Mouse (Mus musculus): ENCODE results near the gene Ift20. TPM values are rescaled to one million over a fixed set of nuclear protein-coding genes. Genes with fewer than 3 reads are reported as not detected.
"Not testable (repeated sequence)": the region's sequence is repeated elsewhere in the genome, so short reads cannot be mapped to it uniquely, and the experiment has no call there.

The Ift20 gene
- polyA plus RNA-seq, 1 experiment from 2014 or later = 94.2 TPM

DNA sequence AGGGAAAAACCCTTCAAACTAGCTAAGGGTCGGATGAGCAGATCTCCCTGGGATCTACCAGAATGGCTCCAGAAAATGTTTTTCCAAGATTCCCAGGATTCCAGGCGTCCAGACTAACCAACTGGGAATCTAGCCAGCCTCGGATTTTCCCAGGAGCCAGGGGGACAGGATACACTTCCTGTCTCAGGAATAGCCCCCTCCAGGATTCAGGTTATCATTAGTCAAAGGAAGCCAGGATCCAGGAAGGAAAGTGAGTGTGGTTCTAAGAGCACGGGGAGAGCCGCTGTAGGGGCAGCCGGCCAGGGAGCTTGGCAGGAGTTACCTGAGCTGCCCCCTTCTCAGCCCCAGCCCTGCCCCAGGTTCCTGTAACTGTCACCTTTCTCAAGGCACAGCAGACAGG lies 5.1 kb upstream of the Ift20 start:
- no peak overlapping the region for H3K27ac ChIP-seq
- peaks cover 66% of the 10 kb centered on the region for H3K36me3 ChIP-seq
- no peak for DNase-seq (ENCODE audit: low spot score)
- H3K27me3 ChIP-seq (ENCODE audit: insufficient read depth, poor library complexity, severe bottlenecking) = no peaks in the 10 kb centered on the region
- WGBS = 85% methylated on average over 6 of the region's 6 CpGs
- peaks cover 12% of the 10 kb centered on the region for H3K4me1 ChIP-seq (replicated peaks)
- H3K4me3 ChIP-seq = no peak overlapping the region
- H3K9me3 ChIP-seq = no peaks in the 10 kb centered on the region

DNA sequence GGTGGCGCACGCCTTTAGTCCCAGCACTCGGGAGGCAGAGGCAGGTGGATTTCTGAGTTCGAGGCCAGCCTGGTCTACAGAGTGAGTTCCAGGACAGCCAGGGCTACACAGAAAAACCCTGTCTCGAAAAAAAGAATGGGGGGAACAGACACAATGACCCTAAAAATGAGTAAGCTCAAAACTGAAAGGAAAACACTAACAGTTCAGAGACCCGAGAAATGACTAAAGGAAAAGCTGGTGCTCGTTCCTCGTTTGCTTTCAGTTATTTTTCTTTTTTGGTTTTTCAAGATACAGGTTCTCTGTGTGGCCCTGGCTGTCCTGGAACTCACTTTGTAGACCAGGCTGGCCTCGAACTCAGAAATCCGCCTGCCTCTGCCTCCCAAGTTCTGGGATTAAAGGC lies 4.6 kb upstream of the Ift20 start:
- H3K36me3 ChIP-seq = peaks cover 61% of the 10 kb centered on the region
- 95% methylated on average over 10 of the region's 10 CpGs for WGBS
- H3K4me1 ChIP-seq (replicated peaks) = peaks cover 13% of the 10 kb centered on the region
- H3K27me3 ChIP-seq (ENCODE audit: insufficient read depth, poor library complexity, severe bottlenecking); H3K27ac ChIP-seq; DNase-seq (ENCODE audit: low spot score); H3K4me3 ChIP-seq; H3K9me3 ChIP-seq: not testable (repeated sequence)

DNA sequence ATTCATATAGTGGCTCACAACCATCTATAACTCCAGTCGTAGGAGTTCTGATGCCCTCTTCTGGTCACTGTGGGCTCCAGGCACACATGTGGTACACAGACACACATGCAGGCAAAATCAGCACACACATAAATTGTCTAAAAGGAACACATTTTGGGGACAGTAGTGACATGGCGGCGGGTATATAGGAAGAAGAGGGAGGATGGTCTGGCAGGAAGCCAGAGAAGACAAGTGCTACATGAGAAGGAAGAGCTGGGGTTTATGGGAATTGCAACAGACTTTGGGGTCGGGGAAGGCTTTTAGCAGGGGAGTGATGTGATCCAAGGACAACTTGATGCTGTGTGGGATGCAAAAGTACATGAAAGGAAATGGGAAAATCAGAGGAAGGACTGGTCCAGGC lies 1.6 kb upstream of the Ift20 start:
- peaks cover 25% of the 10 kb centered on the region for H3K4me1 ChIP-seq (replicated peaks)
- H3K27ac ChIP-seq = no peak overlapping the region
- H3K4me3 ChIP-seq = peak overlapping the region; percentile 88
- H3K27me3 ChIP-seq (ENCODE audit: insufficient read depth, poor library complexity, severe bottlenecking) = no peaks in the 10 kb centered on the region
- no peak for DNase-seq (ENCODE audit: low spot score)
- H3K36me3 ChIP-seq = peaks cover 44% of the 10 kb centered on the region
- 93% methylated on average over 4 of the region's 4 CpGs for WGBS
- no peaks in the 10 kb centered on the region for H3K9me3 ChIP-seq

DNA sequence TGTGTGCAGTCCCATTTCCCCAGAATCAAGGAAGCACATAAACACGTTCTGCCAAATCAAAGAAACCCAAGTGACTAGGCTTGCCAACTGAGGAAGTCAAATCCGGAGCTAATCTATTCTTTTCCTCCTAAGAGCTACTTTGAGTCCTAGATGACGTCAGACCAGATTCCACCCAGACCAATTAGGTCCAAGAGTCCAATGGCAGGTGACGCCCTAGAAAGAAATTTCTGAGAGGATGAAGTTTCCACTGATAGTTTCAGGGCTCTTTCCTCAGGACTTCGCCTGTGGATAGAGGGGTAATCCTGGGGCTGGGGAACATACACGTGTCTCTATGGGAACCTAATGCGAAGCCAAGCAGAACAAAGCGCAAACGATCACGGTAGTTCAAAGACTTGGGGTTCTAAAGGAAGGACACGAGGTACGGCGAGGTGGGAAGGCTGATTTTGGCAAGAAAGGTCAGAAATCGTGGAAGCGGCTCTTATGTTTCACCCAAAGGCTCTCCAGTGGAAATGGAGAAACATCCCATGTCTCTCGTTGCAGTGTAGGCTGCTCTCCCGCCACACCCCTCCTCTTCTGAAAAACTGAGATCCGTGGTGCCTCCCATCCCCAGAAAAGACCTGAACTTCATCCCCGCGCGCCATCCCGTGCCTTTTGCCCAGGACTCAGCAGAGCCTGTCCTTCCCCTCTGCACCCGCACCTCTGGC lies 633 bp upstream of the Ift20 start:
- 2% methylated on average over 23 of the region's 23 CpGs for WGBS
- DNase-seq (ENCODE audit: low spot score) = peak; percentile 38

DNA sequence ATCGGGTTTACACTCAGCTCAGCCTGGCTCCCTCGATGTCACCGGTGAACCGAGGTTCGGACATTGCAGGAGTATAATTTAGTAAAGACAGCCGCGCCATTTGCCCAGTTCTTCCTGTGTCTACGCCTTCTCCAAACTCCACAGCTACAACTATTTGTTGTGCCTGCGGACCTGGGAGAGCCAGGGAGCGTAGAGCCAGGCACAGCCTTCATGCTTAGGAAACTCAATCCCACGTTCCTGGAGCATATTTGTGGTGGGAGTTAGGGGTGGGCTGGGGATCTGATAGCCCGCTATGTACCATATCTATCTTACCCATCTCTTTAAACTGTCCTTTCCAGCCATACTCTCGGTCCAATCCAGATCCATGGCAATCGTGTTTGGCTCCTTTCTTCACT lies 526 bp downstream of the Ift20 start:
- Histone ChIP-seq H3K4me1 (replicated peaks) (peaks cover 25% of the 10 kb centered on the region), H3K27me3 (ENCODE audit: insufficient read depth, poor library complexity, severe bottlenecking) (no peaks in the 10 kb centered on the region), H3K27ac (peak overlapping the region; percentile 93), H3K4me3 (peak overlapping the region; percentile 88), H3K36me3 (peaks cover 45% of the 10 kb centered on the region), H3K9me3 (no peaks in the 10 kb centered on the region)
- no peak for DNase-seq (ENCODE audit: low spot score)
- 3% methylated on average over 14 of the region's 14 CpGs for WGBS

More for the DNA sequence above, 633 bp upstream of the Ift20 start:
- peaks cover 44% of the 10 kb centered on the region for H3K36me3 ChIP-seq
- H3K9me3 ChIP-seq = no peaks in the 10 kb centered on the region
- H3K27me3 ChIP-seq (ENCODE audit: insufficient read depth, poor library complexity, severe bottlenecking) = no peaks in the 10 kb centered on the region
- peaks cover 25% of the 10 kb centered on the region for H3K4me1 ChIP-seq (replicated peaks)
- H3K4me3 ChIP-seq = peak overlapping the region; percentile 88
- H3K27ac ChIP-seq = peak overlapping the region; percentile 93

DNA sequence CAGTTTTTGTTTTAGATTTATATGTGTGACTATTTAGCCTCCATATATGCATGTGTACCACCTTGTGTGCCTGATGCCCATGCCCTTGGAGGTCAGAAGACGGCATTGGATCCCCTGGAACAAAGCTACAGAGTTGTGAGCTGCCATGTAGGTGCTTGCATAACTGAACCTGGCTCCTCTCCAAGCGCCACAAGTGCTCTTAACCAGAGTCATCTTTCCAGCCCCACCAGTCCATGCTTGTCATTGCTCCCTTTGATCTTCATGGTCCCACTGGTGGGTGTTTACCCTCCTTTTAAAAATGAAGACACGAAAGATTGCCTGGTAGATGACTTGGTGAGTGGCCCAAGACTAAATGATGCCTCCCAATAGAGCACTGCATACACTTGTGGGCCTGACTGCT lies 4.2 kb downstream of the Ift20 start:
- 89% methylated on average over 3 of the region's 3 CpGs for WGBS
- Histone ChIP-seq H3K27ac (no peak overlapping the region), H3K36me3 (peaks cover 67% of the 10 kb centered on the region), H3K9me3 (no peaks in the 10 kb centered on the region), H3K4me3 (no peak overlapping the region), H3K27me3 (ENCODE audit: insufficient read depth, poor library complexity, severe bottlenecking) (no peaks in the 10 kb centered on the region), H3K4me1 (replicated peaks) (peaks cover 14% of the 10 kb centered on the region)
- no peak for DNase-seq (ENCODE audit: low spot score)

DNA sequence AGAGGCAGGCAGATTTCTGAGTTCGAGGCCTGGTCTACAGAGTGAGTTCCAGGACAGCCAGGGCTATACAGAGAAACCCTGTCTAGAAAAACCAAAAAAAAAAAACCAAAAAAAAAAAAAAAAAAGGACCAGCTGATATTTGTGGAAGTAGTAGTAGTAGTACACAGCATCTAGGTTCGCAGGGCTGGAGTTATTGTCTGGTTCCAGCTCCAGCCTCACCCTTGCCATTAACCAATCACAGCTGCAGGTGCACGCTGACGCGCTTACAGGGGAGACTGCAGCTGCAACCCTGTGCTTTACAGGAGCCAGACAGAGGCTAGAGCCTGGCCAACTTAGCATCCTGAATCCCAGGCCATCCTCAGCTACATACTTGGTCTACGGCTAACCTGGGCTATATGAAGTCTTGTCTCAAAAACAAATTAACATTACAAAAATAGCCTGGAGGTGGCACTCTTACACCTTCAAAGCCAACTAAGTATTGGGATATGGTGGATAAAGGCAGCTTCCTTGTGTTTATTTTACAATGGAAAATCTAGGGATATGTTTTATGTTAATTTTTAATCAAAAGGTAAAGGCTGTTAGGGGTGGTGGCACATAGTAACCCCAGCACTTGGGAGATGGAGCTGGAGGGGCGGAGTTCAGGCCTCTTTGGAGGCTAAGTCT lies 8.4 kb downstream of the Ift20 start:
- 94% methylated on average over 7 of the region's 7 CpGs for WGBS
- Histone ChIP-seq H3K27me3 (ENCODE audit: insufficient read depth, poor library complexity, severe bottlenecking) (no peaks in the 10 kb centered on the region), H3K4me3 (no peak overlapping the region), H3K36me3 (peaks cover 65% of the 10 kb centered on the region), H3K9me3 (no peaks in the 10 kb centered on the region), H3K4me1 (replicated peaks) (peaks cover 21% of the 10 kb centered on the region), H3K27ac (no peak overlapping the region)
- no peak for DNase-seq (ENCODE audit: low spot score)

DNA sequence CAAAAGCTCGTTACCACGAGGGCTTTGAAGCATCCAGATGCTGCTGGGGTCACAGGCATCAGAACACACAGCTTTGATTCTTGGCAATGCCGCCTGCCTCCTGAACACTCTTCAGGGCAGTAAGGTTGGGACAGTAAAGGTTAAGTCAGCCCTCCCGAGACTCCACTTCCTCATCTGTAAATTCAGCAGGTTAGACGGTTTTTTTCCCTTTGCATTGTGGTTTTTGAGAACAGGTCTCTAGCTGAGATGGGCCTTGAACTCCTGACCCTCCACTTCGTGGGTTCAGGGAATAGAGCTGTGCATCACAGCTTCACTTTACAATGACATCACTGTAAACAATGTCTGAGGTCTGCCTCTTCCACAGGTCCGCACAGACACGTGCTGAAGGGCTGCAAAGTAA lies 9.0 kb downstream of the Ift20 start:
- no peak for DNase-seq (ENCODE audit: low spot score)
- peaks cover 27% of the 10 kb centered on the region for H3K4me1 ChIP-seq (replicated peaks)
- no peak overlapping the region for H3K27ac ChIP-seq
- no peaks in the 10 kb centered on the region for H3K9me3 ChIP-seq
- WGBS = 77% methylated on average over 8 of the region's 8 CpGs
- no peaks in the 10 kb centered on the region for H3K27me3 ChIP-seq (ENCODE audit: insufficient read depth, poor library complexity, severe bottlenecking)
- H3K4me3 ChIP-seq = no peak overlapping the region
- H3K36me3 ChIP-seq = peaks cover 59% of the 10 kb centered on the region

DNA sequence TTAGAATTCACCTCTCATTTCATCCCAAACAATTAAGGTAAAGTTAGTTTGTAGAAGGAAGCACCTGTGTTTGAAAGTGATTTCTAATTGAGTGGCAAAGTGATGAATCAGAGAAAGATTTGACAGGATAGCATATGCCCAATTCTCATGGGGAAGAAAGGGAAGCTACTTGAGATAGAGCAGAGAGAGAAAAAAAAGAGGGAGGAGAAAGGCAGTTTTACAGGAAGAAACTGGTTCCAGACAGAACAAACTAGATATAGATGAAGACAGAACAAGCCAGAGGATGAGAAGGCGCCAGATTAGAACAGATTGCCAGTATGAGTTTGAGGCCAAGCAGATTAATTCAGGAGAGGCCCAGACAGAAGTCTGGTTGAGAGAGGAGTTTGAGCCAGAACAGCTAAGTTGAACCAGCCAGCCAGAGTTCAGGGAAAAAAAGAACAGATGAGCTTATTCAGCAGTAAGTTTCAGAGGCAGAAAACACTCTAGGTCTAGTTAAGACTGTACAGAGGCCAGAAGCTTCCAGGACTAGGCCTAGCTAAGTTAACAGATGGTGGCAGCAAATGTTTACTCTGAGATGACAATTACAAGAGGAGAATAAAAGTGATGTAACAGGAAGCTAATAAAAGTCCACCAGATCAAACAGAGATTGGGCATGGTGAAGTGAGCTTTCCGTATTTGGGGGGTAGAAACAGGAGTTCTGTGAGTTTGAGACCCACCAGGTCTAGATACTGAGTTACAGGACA lies 11.7 kb downstream of the Ift20 start:
- peaks cover 32% of the 10 kb centered on the region for H3K36me3 ChIP-seq
- H3K9me3 ChIP-seq = no peaks in the 10 kb centered on the region
- no peaks in the 10 kb centered on the region for H3K27me3 ChIP-seq (ENCODE audit: insufficient read depth, poor library complexity, severe bottlenecking)
- peaks cover 33% of the 10 kb centered on the region for H3K4me1 ChIP-seq (replicated peaks)
- WGBS = 94% methylated on average over 2 of the region's 2 CpGs
- DNase-seq (ENCODE audit: low spot score) = no peak
- H3K4me3 ChIP-seq = 0 out of 2 replicates have a peak overlapping the region, but pooled peaks have one; percentile 3
- H3K27ac ChIP-seq = no peak overlapping the region

DNA sequence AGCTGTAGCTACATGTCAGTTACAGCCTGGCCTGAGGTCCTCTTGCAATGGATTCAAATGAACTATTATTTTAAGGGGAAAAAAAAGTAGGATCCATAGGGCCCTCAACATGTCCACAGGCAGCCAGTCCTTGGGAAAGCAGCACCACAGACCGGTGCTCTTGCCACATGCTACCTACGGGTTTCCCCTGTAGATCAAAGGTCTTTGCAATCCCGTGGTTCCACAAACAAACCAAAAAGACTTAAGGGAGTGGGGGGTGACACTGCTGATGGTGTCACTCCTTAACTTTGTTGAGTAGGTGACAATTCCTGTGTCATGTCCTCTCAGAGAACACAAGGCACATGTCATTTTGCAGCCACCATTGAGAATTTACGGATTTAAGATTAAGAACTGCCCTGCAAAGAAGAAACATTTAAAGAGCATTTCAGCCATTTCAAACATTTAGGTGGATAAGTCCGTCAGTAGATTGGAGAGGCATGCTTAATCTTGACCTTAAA lies 13.4 kb downstream of the Ift20 start:
- 20% methylated on average over 5 of the region's 5 CpGs for WGBS
- Histone ChIP-seq H3K27me3 (ENCODE audit: insufficient read depth, poor library complexity, severe bottlenecking) (no peaks in the 10 kb centered on the region), H3K36me3 (peaks cover 18% of the 10 kb centered on the region), H3K9me3 (peaks cover 6% of the 10 kb centered on the region; the same call in 1 of the 2 replicates), H3K4me3 (peak overlapping the region; percentile 80), H3K27ac (peak overlapping the region; percentile 90), H3K4me1 (replicated peaks) (peaks cover 33% of the 10 kb centered on the region)
- no peak for DNase-seq (ENCODE audit: low spot score)

DNA sequence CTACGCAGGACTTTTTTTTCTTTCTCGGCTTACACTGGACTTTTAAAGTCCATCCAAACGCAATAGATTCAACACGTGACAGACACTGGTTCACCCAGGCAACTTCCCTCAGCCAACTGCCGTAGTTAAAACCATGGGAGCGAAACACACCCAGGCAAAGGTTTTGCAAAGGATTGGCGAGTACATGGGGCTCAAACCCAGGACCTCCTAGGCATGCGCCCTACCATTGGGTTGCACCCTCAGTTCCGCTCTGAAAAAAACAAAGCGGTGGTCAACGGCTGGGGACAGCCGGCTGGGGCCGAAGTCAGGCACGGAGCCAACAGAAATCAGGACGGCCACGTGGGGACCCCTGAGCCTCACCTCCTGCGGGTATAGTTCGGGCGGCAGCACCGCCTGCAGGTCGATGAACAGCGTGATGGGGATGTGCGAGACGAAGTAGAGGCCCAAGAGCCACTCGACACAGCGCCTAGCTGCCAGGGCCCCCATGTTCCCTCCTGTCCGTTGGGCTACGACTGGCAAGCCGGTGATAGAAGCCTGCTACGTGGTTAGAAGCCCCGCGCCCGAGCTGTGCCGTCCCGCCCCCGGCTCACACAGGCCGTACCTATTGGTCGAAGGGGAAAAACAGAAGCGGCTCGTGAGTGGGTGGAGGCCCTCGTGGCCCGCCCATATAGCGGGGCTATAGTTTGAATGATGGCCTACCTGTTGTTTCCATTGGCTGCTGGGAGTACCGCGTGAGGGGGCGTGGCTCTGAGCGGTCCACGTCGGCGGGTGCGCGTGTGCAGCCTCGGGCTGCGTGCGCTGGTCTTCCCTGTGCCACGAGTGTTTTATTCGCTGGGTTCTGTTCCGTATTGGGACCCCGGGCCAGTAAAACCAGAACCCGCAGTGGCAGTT lies 14.3 kb downstream of the Ift20 start, which contains the start of gene Tmem97:
Gene Tmem97, minus strand, starts transcription at position 610 of the 891 bp plus-strand sequence.
- peaks cover 11% of the 10 kb centered on the region for H3K36me3 ChIP-seq
- under 1% methylated on average over 60 of the region's 60 CpGs for WGBS
- H3K27ac ChIP-seq = peak within 1 kb of the TSS; percentile 90
- DNase-seq (ENCODE audit: low spot score) = peak; percentile 96
- H3K27me3 ChIP-seq (ENCODE audit: insufficient read depth, poor library complexity, severe bottlenecking) = no peaks in the 10 kb centered on the region
- peaks cover 6% of the 10 kb centered on the region; the same call in 1 of the 2 replicates for H3K9me3 ChIP-seq
- peaks cover 32% of the 10 kb centered on the region for H3K4me1 ChIP-seq (replicated peaks)
- H3K4me3 ChIP-seq = peak within 1 kb of the TSS; percentile 80

DNA sequence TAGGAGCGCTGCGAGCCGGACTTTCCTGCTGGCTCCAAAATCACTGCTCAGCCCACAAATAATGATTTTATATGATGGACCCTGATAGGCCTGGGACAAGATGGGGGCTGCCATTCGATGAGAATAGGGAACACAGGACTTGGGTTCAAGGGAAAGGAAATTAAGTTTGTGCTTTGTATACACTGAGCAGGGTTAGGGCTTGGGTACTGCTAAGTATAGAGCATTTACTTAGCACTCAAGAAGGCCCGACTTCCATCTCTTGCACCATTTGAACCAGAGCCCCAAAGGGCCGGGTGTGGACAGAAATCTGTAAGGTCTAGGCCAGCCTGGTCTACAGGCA lies 14.9 kb downstream of the Ift20 start:
- H3K4me3 ChIP-seq = peak overlapping the region; percentile 80
- peaks cover 6% of the 10 kb centered on the region; the same call in 1 of the 2 replicates for H3K36me3 ChIP-seq
- H3K9me3 ChIP-seq = peaks cover 6% of the 10 kb centered on the region; the same call in 1 of the 2 replicates
- H3K27me3 ChIP-seq (ENCODE audit: insufficient read depth, poor library complexity, severe bottlenecking) = no peaks in the 10 kb centered on the region
- H3K4me1 ChIP-seq (replicated peaks) = peaks cover 30% of the 10 kb centered on the region
- WGBS = 38% methylated on average over 6 of the region's 6 CpGs
- no peak for DNase-seq (ENCODE audit: low spot score)
- peak overlapping the region; percentile 90 for H3K27ac ChIP-seq

All from hindbrain, embryonic 10.5 days (tissue).